Mouse (Mus musculus): ENCODE data around the gene Gm10959.

DNA sequence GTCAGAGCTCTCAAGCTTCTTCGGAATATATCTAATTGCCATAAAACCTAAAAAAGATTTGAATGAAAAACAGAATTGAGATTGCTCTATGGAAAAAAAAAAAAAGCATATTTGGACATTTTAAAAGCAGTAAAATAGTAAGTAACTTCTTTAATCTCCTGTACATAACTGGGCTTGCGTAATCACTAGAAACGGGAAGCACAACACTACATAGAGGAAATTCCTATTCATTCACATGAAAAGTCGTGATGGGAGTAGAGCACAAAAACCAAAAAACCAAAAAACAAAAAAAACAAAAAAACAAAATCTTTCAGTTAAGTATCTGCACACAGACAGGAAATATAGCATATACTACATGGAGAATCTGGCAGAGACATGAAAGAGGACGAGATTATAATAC lies 45.1 kb upstream of the Gm10959 start:
- no peak for TF ChIP-seq CTCF (IDR thresholded peaks at IDR 0.05; ENCODE audit: control insufficient read depth, insufficient read depth, insufficient replicate concordance, low read depth, low read length)
- TF ChIP-seq POLR2A (IDR thresholded peaks at IDR 0.05; ENCODE audit: control insufficient read depth, low read depth, low read length): no peak
